ENCODE assay signal across 11 mouse cellular contexts in genomic region chr5:139404801-139405401, GRCm38 (mm10). TPM values are rescaled to one million over a fixed set of nuclear protein-coding genes. Genes with fewer than 3 reads are reported as not detected.
DNase-seq lines count a peak whose midpoint lies in the region; ATAC-seq lines count a peak whose summit lies in the region.
"Had no signal": no experiment of that assay in that cellular context is flagged by ENCODE, and none has a peak within 500 bp of the region (broad histone marks: within the 10 kb centered on the region; RNA-seq: fewer than 3 reads in every experiment).

TSS of gene C130050O18Rik (plus strand) at chr5:139405280.

- peak; percentile 57 for DNase-seq in layer of hippocampus, adult 9-11 months
- DNase-seq in layer of hippocampus, adult 8-10 months (ENCODE audit: low spot score in 2 of 2): no peak
- DNase-seq in embryonic facial prominence, embryonic 14.5 days (ENCODE audit: low spot score): no peak
- peak; percentile 16 to 30 for DNase-seq in natural killer cell, adult 2 months (ENCODE audit: low spot score in 2 of 2)
- DNase-seq in right cerebral cortex, postnatal 36 days (ENCODE audit: low spot score in 2 of 2): no peak
- no peak for DNase-seq in T-cell, adult 2 months (ENCODE audit: low spot score)
- no peak for DNase-seq in thymus, adult 18-20 months

- H3K36me3 ChIP-seq in embryonic facial prominence, embryonic 14.5 days (ENCODE audit: control insufficient read depth, insufficient read depth, low read length): no peaks in the 10 kb centered on the region
- H3K36me3 ChIP-seq in limb, embryonic 13.5 days: no peaks in the 10 kb centered on the region
- H3K36me3 ChIP-seq: neural tube, embryonic 12.5 days had no signal

- H3K9ac ChIP-seq in embryonic facial prominence, embryonic 14.5 days (ENCODE audit: low read depth, low read length): 0 out of 2 replicates have a peak within 1 kb of the TSS, but pooled peaks have one; percentile 4
- H3K9ac ChIP-seq in limb, embryonic 13.5 days: 0 out of 2 replicates have a peak within 1 kb of the TSS, but pooled peaks have one; percentile 40
- H3K9ac ChIP-seq: neural tube, embryonic 12.5 days had no signal

- no peaks in the 10 kb centered on the region for H3K27me3 ChIP-seq in embryonic facial prominence, embryonic 14.5 days (replicated peaks; ENCODE audit: control insufficient read depth, insufficient read depth, low read length)
- no peaks in the 10 kb centered on the region for H3K27me3 ChIP-seq in limb, embryonic 13.5 days
- H3K27me3 ChIP-seq: neural tube, embryonic 12.5 days had no signal

- 79% methylated on average over 6 of the region's 6 CpGs for WGBS in embryonic facial prominence, embryonic 14.5 days
- 80% methylated on average over 6 of the region's 6 CpGs for WGBS in limb, embryonic 13.5 days

- H3K4me3 ChIP-seq in embryonic facial prominence, embryonic 14.5 days (ENCODE audit: low read depth, low read length): no peak within 1 kb of the TSS
- H3K4me3 ChIP-seq in limb, embryonic 13.5 days: no peak within 1 kb of the TSS
- H3K4me3 ChIP-seq: left cerebral cortex, adult 2 months; neural tube, embryonic 12.5 days had no signal

- H3K4me1 ChIP-seq in embryonic facial prominence, embryonic 14.5 days (ENCODE audit: control insufficient read depth, insufficient read depth, low read length): peaks cover 19% of the 10 kb centered on the region
- peaks cover 45% of the 10 kb centered on the region for H3K4me1 ChIP-seq in limb, embryonic 13.5 days

- H3K9me3 ChIP-seq in embryonic facial prominence, embryonic 14.5 days (ENCODE audit: control insufficient read depth, low read length): no peaks in the 10 kb centered on the region
- no peaks in the 10 kb centered on the region for H3K9me3 ChIP-seq in limb, embryonic 13.5 days
- H3K9me3 ChIP-seq: G1E; neural tube, embryonic 12.5 days had no signal

- H3K4me2 ChIP-seq in embryonic facial prominence, embryonic 14.5 days (ENCODE audit: low read depth, low read length): no peak within 1 kb of the TSS; the same call in 1 of the 2 replicates
- H3K4me2 ChIP-seq in limb, embryonic 13.5 days (replicated peaks): 0 out of 2 replicates have a peak within 1 kb of the TSS, but pooled peaks have one; percentile 43
- H3K4me2 ChIP-seq: neural tube, embryonic 12.5 days had no signal

- ATAC-seq in embryonic facial prominence, embryonic 14.5 days (ENCODE audit: low read depth): no peak
- no peak for ATAC-seq in limb, embryonic 13.5 days (ENCODE audit: low FRiP score, low read depth)

- H3K27ac ChIP-seq in embryonic facial prominence, embryonic 14.5 days (replicated peaks; ENCODE audit: low read depth, low read length): peak within 1 kb of the TSS; percentile 52; the same call in 1 of the 2 replicates
- H3K27ac ChIP-seq in limb, embryonic 13.5 days: peak within 1 kb of the TSS; percentile 52
- H3K27ac ChIP-seq: left cerebral cortex, adult 2 months; neural tube, embryonic 12.5 days had no signal

RNA-seq across cellular contexts. Expression of gene C130050O18Rik, which starts in this region (rescaled TPM):
- 1 to 10 TPM in 2 of 4 experiments, under 1 TPM in 2; 0.54 to 1.2 (median 0.83) TPM for total RNA-seq in layer of hippocampus, adult 8-10 months (2022)
- polyA plus RNA-seq in embryonic facial prominence, embryonic 14.5 days (2014; fragmentation: Nextera tagmentation; extraction: Ambion mirVana): 5.2 and 5.5 TPM in 2 replicates
- 3.5 and 3.9 TPM in 2 replicates for polyA plus RNA-seq in limb, embryonic 13.5 days (2015; fragmentation: Nextera tagmentation; extraction: Ambion mirVana)

Comparison
In these comparisons a context has a peak if more than half of its experiments do, and no peak if none do; other contexts are left out.
1. DNase-seq: peak in layer of hippocampus, adult 9-11 months (single experiment) and natural killer cell, adult 2 months (2 of 2); none in layer of hippocampus, adult 8-10 months (0 of 2), embryonic facial prominence, embryonic 14.5 days (single experiment), right cerebral cortex, postnatal 36 days (0 of 2), T-cell, adult 2 months (single experiment) and thymus, adult 18-20 months (0 of 2).